Mouse (Mus musculus): ENCODE data around the gene Gm20441.

Gm20441 gene

DNA sequence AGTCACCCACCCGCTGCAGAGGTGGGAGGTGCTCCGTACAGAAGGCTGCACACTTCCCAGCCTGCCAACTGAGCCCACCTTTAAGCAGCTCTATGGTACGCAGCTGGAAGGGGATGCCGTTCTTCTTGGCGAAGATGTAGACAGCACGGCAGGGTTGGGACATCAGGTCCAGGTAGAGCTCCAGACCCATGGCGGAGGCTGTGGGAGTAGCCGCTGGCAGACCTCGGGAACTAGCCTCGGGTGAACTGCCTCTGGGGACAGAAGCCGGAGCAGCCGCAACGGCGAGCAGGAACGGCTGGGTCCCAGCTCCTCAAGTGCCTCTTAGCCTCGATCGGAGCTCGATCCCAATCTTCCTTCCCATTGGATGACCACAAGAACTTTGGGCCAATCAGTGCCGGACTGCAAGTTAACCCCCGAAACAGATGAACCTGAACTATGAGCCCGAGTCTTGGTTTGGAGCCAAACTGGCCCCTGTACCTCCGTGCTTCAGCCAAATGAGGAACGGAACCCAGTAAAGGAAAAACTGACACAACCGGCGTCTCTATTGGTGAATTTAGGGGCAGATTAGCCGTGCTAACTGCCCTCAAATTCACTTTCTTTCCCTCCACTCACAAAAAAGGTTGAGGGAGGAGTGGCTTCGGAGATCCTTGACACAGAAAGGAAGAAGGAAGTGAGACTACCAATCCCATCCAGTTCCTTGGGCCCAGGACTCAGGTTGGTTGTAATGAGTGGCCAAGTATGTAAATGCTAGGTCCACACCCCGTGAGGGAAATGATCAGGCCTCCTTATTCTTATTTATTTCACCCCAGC lies at the start of gene Gm20441, which contains the start of gene Gstt3:
Gene Gm20441, minus strand, starts transcription at position 186 of the 810 bp plus-strand sequence.
Gene Gstt3, minus strand, starts transcription at position 646 of the 810 bp plus-strand sequence.
- peak; percentile 88 for DNase-seq (ENCODE audit: low spot score)

DNA sequence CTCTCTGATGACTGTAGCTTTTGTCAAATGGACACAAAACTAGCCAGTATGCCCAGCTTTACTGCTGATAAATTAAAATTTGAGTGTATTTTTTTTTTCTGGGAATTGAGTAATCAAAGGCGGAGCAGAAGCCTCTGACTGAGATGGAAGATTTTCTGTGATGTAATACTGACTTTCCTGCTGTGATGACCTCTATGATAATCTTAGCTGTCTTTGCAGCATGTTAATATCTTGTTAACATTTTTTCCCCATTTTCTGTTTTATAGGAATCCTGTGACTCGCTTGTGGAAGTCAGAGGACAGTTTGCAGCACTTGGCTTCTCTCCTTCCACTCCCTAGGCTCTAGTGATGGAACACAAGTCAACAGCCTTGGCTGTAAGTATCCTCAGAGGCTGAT lies 49.5 kb upstream of the Gm20441 start:
- no peak for DNase-seq (ENCODE audit: low spot score)

DNA sequence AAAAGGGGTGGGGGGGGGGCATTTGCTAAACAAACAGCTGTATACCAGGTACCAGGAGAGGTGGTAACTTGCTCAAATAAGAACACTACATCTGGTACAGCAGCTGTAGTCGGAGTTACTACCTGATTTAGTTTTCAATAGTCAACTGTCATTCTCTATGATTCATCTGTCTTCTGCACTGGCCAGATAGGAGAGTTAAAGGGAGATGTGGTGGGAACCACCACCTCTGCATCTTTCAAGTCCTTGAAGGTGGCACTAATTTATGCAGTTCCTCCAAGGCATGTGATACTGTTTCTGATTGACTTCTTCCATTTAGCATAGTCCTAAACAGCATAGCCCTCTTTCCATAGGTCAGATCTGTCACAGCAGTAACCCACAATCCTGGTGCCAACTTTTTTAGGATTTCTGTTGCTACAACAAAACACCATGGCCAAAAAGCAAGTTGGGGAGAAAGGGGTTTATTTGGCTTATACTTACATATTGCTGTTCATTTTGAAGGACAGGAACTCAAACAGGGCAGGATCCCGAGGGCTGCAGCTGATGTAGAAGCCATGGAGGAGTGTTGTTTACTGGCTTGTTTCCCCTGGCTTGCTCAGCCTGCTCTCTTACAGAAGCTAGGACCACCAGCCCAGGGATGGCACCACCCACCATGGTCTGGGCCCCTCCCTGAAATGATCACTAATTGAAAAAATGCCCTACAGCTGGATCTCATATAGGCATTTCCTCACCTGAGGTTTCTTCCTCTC lies 48.9 kb upstream of the Gm20441 start:
- DNase-seq (ENCODE audit: low spot score) = no peak

DNA sequence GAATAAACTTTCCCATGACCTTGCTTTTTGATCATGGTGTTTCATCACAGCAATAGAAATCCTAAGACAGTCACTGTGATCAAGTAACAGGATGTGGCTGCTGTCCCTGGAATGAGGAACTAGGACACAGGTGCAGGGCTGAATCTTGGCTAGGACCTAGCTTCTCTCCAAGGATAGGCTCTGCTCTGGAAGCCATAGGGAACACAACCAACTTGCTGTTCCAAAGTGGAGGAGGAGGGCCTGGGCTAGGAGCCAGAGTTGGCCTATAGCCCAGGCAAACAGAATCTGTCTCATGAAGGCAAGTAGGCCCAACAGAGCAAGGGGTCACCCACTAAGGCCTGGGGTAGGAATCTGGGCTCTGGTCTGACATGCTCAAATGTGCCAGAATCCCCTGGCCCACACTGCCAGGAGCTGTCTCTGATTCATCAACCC lies 47.8 kb upstream of the Gm20441 start:
- peak; percentile 41 for DNase-seq (ENCODE audit: low spot score)

GRCm38 (mm10) chr10:75827668-75828360 lies 47.1 kb upstream of the Gm20441 start:
- peak; percentile 38 for DNase-seq (ENCODE audit: low spot score)

- no peak for DNase-seq (ENCODE audit: low spot score)
Measured at GRCm38 (mm10) chr10:75824530-75824929, 43.8 kb upstream of the Gm20441 start.

DNA sequence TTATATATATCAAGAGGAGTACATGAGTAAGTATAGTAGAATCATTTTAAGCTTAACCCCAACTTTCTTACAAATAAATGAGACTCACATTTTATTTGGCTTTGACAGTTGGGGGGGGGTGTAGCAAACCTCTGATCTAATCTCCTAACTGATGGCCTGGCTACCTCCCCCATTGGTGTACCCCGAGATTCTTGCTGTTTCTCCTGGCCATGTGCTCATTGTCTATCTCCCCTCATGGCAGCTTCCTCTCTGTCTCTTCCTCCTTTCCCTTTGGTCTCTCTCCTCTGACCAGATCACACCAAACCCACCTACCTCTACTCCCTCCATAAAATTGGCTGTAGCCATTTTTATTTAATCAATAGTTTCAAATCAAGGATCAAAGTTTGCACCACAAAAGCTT lies 43.0 kb upstream of the Gm20441 start:
- no peak for DNase-seq (ENCODE audit: low spot score)

DNA sequence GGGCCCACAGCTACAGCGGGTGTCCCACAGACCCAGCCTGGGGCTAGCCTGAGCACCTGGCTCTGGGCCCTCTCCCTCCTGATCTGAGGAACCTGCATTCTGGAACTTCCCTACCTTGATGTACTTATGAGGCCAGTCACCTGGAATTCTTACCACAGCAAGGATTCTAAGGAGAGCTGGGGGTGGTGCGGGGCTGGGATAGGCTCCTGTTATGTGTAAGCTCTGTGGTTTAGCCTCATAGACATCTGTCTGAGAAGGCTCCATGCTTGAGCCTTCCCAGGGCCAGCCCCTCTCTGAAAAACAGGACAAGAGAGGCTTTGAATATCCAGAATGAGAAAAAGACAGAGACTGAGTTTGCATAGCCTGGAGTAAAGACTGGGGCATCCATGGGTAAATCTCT lies 41.7 kb upstream of the Gm20441 start, which contains the start of gene Gstt4:
Gene Gstt4, minus strand, starts transcription at position 101 of the 400 bp plus-strand sequence.
- DNase-seq (ENCODE audit: low spot score) = no peak

- no peak for DNase-seq (ENCODE audit: low spot score)
Measured at GRCm38 (mm10) chr10:75819882-75820281, 39.1 kb upstream of the Gm20441 start.

DNA sequence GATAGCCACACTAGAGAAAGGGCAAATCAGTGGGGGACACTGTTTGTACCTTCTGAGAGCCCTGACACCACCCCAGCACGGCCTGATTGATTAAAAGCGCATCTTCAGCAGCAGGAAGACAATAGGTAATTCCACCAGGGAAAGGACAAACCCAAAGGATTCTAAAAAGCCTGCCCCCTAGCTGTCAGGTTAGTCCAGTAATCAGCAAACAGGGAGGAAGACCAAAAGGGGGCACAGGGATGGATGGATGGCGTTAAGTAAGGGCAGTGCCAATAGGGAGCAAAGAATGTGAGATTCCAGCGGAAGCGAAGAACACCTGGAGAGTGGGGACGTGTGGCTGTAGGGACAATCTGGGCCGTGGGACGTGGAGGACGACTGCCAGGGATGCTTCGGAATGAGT lies 37.9 kb upstream of the Gm20441 start:
- DNase-seq (ENCODE audit: low spot score) = no peak

DNA sequence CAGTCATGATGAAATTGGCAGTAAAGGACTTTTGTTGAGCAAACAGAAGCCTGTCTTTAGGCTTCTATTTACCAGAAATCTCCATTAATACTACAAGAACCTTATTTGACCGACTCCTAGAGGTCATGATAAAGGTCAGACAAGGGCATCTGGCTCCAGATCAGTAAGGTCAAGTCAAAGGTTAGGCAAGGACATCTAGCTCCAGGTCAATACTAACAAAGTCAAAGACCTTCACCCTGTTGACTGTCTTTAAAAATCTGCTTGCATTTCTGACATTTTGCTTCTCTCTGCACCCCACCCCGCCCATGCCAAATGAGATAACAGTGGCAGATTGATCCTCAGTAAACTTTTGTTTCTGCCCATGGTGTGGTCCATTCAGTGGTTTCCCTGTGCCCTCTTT lies 23.5 kb upstream of the Gm20441 start:
- no peak for DNase-seq (ENCODE audit: low spot score)

- peak; percentile 73 for DNase-seq (ENCODE audit: low spot score)
Measured at GRCm38 (mm10) chr10:75798176-75798696, 17.5 kb upstream of the Gm20441 start, which contains the start of gene Gstt1. Gstt1 (minus strand) TSS chr10:75798584.

DNA sequence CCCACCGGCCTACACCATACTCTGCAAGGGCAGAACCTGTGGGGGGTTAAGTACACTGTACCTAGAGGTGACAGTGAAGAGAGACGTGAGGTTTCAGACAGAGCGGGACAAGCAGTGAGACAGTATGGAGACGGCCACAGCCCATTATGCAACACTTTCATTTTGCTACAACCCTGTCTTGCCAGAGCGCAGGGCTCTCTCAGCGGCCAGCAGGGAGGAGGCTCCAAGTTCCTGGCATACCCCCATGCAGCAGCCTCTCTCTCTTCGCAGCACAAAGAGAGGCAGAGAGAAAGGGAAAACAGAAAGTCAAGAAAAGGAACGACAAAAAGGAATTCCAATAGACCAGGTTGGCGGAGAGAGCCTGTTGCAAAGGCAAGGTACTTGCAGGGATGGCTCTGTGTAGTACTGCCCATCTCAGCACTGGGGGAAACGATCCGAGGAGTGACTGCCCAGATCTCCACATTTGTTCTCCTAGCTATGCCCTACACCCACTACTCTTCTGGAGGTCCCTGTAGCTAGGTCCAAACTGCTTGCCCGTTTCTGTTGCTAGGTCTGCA lies 16.9 kb upstream of the Gm20441 start:
- DNase-seq (ENCODE audit: low spot score) = peak; percentile 67

- DNase-seq (ENCODE audit: low spot score) = peak; percentile 46
Measured at GRCm38 (mm10) chr10:75796731-75797516, 16.2 kb upstream of the Gm20441 start.

GRCm38 (mm10) chr10:75794880-75795279 lies 14.1 kb upstream of the Gm20441 start:
- peak; percentile 60 for DNase-seq (ENCODE audit: low spot score)

DNA sequence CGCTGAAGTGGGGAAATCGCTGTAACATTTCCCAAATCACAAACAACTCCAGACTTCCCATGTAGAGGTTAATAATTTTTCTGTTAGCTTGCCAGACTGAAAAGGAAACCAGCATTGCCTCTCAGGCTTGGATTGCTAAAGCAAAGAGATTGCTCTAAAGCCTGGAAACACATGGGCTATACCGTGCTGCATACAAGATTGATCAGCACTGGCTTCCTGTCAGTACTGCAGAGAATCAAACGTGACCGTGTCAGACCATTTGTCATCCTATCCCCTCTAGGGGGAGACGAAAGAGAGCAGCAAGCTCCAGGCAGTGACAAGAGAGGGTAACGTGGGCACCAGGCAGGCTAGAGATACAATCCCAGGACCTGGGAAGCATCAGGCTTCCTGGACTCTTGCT lies 10.0 kb upstream of the Gm20441 start:
- no peak for DNase-seq (ENCODE audit: low spot score)

DNA sequence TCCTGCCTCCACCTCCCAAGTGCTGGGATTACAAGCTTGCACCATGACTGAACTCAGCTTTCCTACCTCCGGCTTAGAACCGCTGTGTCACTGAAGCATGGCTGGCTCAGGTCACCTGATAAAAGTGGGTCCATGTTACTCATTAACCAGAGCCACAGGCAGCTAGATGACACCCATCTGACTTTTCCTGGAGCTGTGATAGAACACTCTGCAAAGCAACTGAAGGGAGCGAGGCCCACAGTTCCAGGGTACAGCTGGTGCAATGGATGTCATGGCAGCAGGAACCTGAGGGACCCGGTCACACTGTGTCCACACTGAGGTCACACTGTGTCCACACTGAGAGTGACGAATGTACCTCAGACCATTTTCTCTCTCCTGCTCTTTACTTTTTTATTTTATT lies 9.1 kb upstream of the Gm20441 start:
- peak; percentile 47 for DNase-seq (ENCODE audit: low spot score)

DNA sequence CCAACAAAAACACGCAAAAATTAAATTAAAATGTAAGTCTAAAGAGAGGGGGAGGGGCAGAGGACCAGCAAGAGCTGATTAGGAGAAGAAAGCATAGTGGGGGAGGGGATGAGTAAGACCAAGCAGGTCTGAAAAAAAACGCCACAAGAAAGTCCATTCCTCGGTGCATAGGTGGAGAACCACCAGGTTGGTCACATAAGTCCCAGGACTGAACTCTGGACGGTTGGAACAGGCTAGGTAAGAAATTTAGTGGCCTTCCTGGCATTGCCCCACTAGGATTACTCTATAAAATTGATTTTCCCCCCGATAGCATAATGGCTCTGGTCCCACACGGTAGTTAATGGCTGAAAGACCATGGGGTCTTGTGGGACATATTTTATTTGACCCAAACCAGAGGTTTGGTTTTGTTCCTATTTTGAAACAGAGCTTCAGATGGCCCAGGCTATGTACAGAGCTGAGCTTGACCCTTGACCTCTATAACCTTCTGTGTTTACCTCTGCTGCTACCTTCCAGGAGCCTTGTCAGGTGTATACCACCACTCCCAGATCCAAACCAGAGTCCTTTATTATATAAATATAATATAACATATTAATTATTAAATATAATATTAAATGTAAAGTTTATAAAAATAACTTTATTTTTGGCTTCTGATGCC lies 8.5 kb upstream of the Gm20441 start:
- no peak for DNase-seq (ENCODE audit: low spot score)

DNA sequence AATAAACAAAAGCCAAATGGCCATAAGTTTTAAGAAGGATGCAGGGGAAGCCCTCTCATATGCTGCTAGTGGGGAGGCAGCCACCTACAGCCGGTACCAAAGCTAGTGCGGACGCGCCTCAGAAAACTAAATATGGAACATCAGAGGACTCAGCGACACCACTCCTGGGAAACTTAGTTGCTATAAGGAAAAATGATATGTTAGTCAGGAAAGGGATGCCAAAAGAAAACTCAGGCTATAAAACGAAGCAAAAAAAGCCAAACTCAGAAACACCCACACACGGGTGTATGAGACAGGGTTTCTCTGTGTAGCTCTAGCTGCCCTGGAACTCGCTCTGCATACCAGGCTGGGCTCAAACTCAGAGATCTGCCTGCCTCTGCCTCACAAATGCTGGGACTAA lies 7.5 kb upstream of the Gm20441 start:
- no peak for DNase-seq (ENCODE audit: low spot score)

- DNase-seq (ENCODE audit: low spot score) = no peak
Measured at GRCm38 (mm10) chr10:75785442-75785841, 4.7 kb upstream of the Gm20441 start.

Measured in lung, postnatal 25 days (tissue).